Mouse (Mus musculus) cerebellum, adult 9-10 months (tissue): ENCODE results near the gene Rrp15.
A peak's percentile ranks its signal among the peaks of the same experiment; 100 is the strongest.
"Not testable (repeated sequence)": the region's sequence is repeated elsewhere in the genome, so short reads cannot be mapped to it uniquely, and the experiment has no call there.

Experiments used
- DNase-seq: peaks from one replicate; pipeline ENCODE4 v3.0.0; 2022

The Rrp15 gene

DNA sequence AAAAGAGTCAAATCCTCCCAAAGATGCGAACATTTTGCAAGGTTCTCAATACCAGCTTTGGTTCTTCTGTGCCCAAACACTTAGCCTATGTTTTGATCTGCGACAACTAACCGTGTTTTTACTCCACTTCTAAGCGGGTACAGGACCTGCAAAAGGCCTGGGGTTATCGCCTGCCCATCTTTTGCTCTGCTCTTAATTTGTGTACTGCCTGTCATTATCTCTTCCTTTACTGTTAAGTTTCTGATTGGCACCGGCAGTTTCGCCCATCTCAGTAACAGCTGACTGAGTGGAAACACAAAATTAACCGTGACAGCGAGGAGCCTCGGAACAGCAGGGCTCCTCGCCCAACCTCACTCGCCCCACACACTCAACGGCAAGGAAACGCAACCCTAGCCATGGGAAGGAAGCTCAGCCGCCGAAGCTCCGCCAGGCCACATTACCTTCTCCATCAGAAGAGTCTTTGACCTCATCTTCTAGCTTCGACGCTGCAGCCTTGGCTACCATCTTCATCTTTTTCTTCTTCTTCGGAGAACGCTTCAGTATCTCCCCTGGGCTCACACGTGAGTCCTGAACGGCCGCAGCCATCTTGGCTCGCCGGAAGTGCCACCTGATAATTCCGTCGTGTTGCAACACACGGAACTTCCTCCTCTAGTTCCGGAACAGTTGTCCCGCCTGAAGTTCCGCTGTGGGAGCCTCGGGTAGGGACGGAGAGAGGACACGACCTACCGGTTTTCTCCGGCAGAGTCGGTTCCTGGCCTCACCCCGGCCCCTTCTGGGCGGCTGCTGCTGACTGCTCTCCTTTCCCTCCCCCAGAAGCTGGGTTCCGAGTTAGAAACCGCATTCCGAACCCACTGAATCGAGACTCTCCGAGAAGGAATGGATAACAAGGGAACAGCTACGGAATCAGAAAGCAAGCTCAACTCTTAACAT, at the start of gene Rrp15:
TSS of gene Rrp15 (minus strand) at position 635 of the 930 bp plus-strand sequence.
- peak; percentile 76 for DNase-seq

DNA sequence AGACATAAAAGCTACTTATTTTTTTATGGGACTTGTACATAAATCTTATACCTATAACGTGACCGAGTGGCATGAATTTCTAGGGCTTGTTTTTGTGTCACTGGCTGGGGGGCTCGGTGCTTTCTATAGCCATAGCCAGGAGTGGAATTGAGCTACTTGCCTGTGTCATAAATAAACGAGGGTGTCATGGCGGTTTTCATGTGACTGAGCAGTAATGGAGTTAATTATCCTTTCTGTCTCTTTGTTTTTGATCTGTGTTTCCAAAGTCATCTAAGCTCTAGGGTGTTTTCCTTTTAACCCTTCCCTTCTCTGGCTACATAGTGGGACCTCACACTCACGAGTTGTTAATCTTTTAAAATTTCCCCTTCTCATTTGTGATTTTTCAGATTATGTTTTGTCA, 48.8 kb upstream of the Rrp15 start:
- DNase-seq = no peak

DNA sequence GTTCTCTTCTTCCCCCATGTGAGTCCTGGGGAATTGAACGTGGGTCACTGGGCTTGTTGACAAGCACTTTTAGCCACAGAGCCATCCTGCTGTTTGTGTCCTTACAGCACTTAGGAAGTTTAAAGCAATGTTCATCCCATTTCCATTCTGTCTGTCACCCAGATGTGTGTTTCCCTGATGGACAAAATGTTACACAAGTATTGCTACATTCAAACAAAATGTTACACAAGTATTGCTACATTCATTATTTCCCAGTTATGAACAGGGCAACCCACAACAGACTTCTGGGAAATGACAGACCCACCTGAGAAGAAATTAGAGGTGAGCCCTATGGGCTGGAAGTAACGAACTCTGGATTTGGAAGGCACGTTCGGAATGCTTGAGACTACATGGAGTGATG, 36.2 kb upstream of the Rrp15 start:
- no peak for DNase-seq

DNA sequence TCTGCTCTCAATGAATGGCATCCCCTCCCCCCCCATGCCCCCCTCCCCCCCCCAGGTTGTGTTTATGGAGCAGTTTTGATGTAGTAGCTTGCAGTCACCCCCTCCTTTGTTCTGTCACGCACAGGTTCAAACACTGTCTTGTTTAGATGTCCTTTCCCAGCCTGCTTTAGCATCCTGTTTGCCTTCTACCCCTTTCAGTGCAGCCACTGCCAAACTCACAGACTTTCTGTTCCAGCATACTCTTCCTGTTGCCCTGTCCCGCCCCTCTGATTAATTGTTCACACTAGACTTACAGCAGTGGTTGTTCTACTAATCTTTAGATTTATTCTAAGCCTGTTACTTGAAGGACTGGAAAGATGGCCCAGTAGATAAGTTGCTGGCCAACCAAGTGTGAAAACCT, 31.7 kb upstream of the Rrp15 start:
- no peak for DNase-seq

DNA sequence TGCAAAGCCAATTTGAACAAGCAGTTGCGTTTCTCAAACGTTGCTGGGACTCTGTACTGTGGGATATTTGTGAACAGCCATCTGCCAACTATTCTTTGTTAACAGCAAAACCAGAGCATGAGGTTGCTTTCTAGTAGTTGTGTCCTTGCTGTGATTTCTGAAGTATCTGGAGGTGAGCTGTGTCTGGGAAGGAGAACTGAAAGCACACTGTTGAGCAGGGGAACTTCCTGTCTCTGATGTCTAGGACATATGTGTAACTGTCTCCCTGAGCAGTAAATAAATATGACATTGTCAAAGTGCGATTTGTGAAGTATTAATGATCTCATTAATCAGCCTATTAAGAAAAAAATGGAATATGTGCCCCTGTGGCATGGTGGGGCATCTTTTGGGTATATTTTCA, 24.0 kb upstream of the Rrp15 start:
- no peak for DNase-seq

DNA sequence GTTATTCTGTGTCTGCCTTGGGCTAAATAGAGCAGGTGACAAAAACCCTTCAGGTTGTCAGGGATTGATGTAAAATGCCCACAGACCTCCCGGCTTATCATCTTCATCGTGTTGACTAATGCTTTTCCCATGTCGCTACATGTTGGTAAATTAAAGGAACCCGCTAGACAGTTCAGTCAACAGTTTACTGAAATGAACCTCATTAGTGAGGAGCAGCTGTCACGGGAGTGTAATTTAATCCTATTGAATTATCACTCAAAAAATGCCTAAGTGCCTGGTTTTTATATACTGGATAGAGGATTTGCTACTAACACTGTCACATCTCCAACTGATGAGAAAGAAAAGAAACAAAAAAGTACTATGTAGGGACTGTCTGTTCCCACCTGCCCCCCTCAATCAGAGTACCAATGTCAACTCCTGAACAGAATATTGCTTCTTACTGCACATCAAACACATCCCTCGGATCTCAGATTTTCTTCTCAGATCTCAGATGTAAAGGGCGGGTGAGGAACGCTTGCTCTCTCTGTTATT, 23.5 kb upstream of the Rrp15 start:
- no peak for DNase-seq

DNA sequence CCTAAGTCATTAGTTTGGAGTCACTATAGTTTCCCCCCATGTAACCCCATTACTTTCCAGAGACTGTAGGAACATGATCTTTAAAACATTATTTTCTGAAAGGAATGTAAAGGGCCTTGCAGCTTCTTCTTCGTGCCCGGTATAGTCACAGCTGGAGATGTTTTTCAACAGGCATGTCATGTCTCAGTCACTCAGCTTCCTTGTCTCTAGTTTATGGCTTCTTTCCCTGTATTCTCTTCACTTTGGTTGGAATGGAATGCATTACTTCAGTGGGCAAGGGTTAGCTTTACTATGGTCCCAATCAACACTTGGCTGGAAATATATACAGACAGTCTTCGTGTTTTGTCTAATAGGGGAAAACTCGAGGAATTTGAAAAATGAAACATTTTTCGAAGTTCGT, 22.8 kb upstream of the Rrp15 start:
- no peak for DNase-seq

DNA sequence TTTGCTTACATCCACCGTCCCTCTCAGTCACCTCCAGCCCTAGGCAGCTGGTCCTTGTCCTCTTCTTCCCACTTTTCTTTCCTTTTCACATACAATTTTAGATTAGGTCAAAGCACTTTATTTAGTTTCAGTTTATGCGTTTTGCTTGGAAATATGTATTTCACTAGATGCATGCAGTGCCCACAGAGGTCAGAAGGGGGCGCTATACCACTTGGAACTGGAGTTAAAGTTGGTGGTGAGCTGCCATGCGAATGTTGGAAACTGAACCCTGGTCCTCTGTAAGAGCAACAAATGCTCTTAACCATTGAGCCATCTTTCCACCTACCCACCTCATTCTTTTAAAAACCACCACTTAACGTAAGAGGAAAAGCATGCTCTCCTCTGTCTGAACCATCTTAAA, 21.5 kb upstream of the Rrp15 start:
- no peak for DNase-seq

DNA sequence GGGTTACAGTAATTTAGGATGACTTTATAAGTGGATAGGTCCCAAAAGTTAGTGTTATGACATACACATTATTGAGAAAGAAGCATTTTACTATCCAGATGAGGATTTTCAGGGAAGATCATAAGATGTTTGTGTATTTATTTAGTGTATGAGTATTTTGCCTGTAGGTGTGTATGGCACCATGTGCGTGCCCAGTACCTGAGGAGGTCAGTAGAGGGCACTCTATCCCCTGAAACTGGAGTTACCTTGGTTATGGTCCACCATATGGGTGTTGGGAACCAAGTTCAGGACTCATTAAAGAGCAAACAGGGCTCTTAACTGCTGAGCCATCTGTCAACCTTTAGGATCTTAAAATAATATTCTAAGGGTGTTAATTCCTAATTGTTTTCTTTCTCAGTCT, 19.2 kb upstream of the Rrp15 start:
- no peak for DNase-seq

DNA sequence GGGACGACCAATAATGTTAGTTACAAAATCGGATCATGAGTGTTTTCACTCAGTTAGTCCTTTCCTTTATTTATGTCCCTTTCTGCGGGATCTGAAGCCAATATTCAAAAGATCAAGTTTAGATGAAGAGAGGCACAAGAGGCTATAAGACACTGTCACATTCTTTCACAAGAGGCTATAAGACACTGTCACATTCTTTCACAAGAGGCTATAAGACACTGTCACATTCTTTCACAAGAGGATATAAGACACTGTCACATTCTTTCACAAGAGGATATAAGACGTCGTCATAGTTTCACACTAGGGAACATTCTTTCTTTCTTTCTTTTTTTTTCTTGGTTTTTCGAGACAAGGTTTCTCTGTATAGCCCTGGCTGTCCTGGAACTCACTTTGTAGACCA, 14.3 kb upstream of the Rrp15 start:
- not testable (repeated sequence) for DNase-seq

DNA sequence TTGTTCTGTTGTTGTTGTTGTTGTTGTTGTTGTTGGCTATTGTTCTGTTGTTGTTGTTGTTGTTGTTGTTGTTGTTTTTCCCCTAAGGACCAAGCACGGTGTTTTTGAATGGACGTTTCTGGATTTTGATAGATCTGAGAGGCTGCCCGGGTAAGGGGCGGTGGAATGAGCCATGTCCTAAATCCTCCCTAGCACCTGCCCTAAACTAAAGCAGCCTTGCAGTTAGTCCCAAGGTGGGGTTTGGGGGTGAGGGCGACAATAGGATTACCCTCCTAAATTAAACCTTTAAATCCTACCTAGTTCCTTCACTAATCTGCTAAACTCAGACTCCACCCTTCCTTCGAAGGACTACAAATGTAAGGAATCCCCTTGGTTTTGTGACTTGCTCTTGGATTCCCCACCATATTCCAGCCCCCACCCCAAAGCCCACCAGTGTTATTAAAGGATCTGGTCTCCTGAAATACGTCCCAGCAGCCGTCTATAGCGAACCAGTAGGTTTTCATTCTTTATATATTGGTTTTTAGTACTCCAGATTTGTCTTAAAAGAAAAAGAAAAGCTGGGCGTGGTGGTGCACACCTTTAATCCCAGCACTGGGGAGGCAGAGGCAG, 621 bp upstream of the Rrp15 start:
- peak; percentile 16 for DNase-seq

DNA sequence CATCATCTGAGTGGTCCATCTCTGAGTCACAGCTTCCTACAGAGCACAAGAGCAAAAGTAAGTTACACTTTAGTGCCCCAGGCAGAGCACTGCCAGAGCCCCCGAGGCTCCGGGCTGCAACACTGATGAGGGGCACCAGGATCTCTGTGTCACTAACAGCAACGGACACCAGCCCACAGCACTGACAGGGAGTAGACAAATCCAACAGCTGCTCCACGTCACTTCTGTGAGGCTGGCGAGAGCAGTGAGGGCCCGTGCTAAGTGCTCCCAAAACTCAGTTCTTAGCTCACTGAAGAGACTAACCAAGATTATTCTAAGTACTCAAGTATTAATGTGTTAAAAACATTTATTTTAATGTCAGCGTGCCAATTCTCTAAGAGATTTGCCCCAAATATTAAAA, 9.3 kb downstream of the Rrp15 start:
- no peak for DNase-seq

DNA sequence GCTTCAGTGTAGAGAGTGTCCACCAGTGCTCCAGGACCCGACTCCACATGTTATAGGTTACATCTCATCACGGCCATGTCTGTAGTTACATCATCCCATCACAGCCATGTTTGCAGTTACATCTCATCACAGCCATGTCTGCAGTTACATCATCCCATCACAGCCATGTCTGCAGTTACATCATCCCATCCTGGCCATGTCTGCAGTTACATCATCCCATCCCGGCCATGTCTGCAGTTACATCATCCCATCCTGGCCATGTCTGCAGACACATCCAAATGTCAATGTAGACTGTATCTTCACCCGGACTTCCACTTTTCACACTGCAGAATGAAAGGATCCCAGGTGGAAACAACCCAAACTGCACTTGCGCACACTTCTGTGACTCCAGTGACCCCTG, 13.6 kb downstream of the Rrp15 start:
- DNase-seq = no peak

DNA sequence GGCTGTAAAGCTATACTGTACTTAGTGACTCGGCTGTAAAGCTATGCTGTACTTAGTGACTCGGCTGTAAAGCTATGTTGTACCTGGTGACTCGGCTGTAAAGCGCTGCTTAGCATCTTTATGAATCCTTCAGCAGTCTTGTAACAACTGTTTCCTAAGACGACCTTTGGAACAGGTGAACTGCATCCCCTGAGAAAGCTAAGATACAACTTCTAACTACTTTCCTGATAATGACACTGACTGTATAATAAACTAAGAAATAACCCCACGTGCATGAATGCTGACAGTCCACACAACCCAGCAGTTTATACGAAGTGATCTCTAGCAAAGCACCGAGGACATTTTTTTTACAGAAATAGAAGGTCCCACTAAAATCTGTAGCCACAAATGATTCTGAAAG, 16.1 kb downstream of the Rrp15 start:
- no peak for DNase-seq

DNA sequence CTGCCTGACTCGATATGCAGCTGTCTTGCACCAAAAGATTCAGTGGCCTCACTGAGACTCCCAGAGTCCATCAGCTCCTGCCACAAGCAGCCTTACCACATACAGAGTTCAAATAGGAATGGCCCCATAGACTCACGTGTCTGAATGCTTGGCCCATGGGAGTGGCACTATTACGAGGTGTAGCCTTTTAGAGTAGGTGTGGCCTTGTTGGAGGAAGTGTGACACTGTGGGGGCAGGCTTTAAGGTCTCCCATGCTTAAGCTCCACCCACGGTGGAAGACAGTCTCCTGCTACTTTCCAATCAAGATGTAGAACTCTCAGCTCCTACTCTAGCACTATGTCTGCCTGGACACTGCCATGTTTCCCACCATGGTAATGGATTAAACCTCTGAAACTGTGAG, 20.4 kb downstream of the Rrp15 start:
- no peak for DNase-seq

DNA sequence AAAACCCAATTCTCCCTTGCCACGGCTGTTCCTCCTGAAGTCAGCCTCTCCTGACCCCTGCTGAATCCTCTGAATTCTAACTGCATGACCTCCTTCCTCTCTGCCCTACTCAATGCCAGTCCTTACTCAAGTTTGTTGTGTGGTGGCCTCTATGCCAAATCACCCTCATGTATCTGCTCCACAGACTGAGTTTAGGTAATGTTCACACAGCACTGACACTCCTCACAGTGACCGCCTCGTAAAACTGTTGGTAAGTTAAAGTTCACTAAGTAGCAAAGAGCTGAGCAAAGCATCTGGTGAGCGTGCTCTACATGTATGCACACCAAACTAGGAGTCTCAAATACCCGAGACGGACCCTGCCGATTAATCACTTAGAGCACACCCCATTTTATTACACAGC, 23.0 kb downstream of the Rrp15 start:
- DNase-seq = no peak

DNA sequence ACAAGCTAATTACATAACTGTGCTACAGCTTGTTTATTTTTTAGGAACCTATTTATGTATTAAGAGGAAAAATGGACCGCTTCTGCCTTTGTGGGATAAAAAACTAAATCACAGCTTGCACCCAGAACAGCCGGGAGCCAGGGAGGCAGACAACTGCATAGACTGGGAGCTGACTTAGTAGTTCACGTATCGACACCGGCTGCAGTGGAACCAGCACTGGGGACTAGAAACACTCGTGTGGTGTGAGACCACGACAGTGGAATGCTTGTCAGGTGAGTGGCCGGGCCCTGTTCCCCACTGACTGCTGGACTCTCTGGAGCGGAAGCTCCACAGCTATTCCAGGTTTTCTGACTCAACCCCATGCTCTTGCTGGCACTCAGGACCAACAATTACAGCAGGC, 26.9 kb downstream of the Rrp15 start:
- no peak for DNase-seq

DNA sequence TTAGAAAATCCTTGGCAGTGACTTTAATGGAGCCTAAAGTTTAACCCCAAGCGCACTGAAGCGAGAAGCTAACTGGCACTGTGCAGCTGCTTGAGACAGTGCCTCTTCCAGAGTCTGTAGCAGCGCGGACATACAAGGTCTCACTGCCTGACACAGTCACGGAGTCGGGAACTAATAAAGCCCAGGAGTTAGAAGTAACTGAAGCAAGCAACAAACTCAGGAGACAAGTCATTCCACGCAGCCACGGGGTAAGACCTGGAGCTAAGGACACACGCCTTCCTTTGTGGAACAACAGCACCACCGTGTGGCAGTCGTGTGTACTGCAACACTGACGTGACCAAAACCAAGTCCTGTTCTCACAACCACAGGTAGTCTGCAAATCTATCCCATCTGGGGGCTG, 27.3 kb downstream of the Rrp15 start:
- peak; percentile 79 for DNase-seq

DNA sequence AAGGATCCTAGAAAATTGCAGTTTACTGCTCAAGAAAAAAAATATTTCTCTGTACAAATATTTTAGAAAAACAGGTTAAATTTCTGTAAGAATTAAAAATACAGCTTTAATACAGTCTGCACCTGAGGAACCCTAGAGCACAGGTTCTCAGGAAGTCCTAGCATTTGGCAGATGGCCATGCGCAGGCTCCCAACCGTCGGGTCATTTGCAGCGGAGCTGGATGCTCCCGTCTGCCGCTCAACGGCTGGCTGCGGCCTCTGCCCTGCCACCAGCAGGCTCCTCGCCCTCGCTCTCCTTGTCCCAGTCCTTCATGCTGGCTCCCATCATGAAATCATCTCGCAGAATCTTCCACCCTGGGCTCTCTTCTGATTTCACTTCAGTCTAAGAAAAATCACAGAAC, 28.0 kb downstream of the Rrp15 start:
- no peak for DNase-seq

DNA sequence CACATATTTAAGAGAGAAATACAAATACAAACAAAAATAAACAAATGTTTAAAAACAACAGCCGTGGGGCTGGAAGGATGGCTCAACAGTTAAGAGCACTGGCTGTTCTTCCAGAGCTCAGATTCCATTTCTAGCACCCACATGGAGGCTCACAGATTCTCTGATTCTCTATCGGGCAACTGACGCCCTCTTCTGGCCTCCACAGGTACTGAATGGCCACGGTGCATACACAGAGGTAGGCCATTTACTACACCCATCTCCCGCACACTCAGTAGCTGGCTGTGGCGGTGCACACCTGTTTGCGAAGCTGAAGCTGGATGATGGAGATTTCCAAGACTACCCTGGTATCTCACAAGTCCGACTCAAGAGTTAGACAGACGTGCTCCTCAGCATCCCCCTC, 29.4 kb downstream of the Rrp15 start:
- no peak for DNase-seq

DNA sequence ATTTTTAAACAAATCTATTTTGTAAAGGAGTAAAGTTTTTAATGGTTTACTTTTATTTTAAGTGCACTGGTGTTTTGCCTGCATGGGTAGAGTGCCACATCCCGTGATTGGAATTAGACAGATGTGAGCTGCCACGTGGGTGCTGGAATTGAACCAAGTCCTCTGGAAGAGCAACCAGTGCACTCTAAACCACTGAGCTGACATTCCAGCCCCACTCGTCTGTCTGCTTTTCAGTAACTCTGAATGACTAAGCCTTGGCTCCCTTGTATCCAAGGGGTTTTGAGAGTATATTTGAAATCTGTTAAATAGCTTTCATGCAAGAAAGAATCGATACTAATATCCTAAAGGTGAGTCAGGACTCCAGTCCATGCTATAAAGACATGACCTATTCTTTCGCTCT, 30.3 kb downstream of the Rrp15 start:
- no peak for DNase-seq

DNA sequence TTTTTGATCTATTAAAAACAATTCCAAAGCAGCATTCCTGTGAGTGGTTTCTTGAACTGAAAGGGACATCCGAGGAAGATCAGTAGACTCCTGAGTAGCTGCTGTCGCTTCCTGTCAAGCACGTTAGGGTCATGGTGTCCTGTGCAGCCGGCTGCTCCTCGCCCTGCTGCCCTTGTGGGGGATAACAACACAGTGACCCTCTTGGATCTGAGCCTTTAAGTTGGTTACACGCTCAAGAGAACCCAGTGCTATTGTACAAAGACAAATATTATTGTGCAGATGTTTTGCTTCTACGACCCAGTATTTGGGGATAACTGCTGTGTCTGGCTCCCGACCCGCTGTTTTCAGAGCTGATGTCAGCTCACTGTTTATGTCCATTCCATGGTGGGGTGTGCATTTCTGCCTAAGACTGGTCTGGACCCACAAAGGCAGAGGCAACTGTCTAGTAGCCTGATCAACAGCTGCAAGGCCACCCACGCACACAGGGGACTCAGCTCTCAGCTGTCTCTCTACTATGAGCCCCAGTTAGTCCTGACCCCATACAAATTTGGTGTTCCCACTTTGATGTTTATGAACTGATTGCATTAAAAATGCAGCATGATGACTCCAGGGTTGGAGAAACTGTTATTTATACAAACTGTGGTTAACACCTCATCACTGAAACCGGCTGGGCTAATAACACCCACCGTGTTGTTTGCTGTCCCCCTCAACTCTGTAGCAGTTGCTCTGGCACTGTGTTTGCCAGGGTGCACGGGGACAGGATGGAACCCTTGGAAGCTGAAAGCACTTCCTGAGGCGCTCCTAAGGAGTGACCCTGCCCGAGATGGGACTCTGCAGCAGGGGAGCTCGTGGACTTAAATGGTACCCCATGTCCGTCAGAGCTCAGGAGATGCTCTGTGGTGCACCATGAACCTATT, 33.9 kb downstream of the Rrp15 start:
- no peak for DNase-seq

DNA sequence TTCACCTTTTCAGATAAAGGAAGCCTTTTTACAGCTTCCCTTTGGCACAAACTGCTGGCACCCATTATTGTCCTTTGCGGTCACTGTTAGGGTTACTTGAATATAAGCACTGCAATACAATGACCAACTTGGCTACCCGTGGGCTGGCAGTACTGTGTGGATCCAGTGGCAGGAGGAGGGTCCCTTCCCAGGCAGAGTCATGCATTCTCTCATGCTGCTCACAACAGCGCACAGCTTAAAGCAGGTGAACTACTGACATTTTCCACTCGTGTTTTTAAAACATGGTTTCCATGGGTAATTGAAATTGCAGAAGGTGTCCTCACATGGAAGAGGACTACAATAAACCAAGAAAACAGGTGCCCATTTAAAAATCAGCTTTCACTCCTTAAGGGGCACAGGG, 34.9 kb downstream of the Rrp15 start:
- DNase-seq = no peak
